Mouse (Mus musculus) erythroblast, embryonic 14.5 days (primary cell): ENCODE results near the gene Ikzf3.

Experiments used
- GATA1 ChIP-seq: IDR thresholded peaks from 2 replicates; pipeline ENCODE4 v1.6.1; 2012; ENCODE audit warnings: low read length, inconsistent platforms, mixed read lengths
- TAL1 ChIP-seq: IDR thresholded peaks from 3 replicates; pipeline ENCODE4 v1.6.1; 2012; ENCODE audit warnings: low read length, inconsistent platforms, mixed read lengths

- TF ChIP-seq GATA1 (no peak), TAL1 (no peak)
Measured at GRCm38 (mm10) chr11:98537480-98538034, 8.3 kb downstream of the Ikzf3 start.
